Mouse (Mus musculus): ENCODE results near the gene Nat14. TPM values are rescaled to one million over a fixed set of nuclear protein-coding genes. Genes with fewer than 3 reads are reported as not detected.
"Not testable (repeated sequence)": the region's sequence is repeated elsewhere in the genome, so short reads cannot be mapped to it uniquely, and the experiment has no call there.

The Nat14 gene
- total RNA-seq (2021) = 10 to 100 TPM; 86.6 to 92.4 TPM
- long read RNA-seq, experiment 1, transcript Nat14-204 (3 exons, 1,415 nt) = minor isoform, 13 of 93 reads
- long read RNA-seq, experiment 1, transcript Nat14-201 (3 exons, 1,612 nt) = major isoform, 23 of 93 reads
- long read RNA-seq, experiment 1, partial matches to known transcripts = 28 of 93 reads
- long read RNA-seq, experiment 1, other reads (novel, unspliced or antisense) = 26 of 93 reads
- long read RNA-seq, experiment 2, transcript Nat14-201 (3 exons, 1,612 nt) = major isoform, 25 of 80 reads
- long read RNA-seq, experiment 2, transcript Nat14-204 (3 exons, 1,415 nt) = minor isoform, 6 of 80 reads
- long read RNA-seq, experiment 2, partial matches to known transcripts = 25 of 80 reads
- long read RNA-seq, experiment 2, other reads (novel, unspliced or antisense) = 19 of 80 reads

DNA sequence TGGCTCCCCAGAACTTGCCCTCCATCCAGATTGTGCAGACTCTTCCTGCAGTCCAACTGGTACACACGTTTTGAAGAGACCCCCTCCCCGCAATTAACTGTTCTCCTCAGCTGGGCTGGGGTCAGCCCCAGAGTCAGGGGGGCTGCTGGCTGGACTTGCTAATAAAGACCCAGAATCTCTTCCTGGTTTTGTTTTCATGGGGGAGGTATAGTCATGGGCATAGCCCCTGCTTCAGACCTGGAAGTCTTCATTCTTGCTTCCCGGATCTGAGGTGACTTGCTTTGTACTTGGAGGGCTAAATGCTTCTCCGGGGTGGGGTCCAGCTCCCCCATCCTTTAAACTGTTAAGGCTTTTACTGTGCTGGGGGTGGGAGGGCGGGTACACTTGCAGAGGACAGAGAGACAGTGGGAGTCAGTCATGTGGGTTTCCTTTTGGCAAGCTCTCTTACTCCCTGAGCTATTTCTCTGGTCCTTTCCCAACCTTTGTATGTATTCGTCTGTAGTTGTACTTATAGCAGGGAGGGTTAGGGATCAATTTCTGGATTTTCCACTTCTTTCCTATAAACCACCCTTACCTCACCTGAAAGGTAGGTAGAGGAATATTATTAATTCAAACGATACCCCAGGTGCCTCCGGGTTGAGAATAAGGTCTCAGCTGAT is at the start of gene Nat14:
Gene Nat14, plus strand, starts transcription at position 205 of the 659 bp plus-strand sequence.
- intact Hi-C loops (cut with DNase I) = loop anchor here (5.0 kb wide), 1 partner anchor 80 kb away; the partner anchor contains the start of gene Shisa7
- DNase-seq (ENCODE audit: low spot score in 2 of 2) = no peak

DNA sequence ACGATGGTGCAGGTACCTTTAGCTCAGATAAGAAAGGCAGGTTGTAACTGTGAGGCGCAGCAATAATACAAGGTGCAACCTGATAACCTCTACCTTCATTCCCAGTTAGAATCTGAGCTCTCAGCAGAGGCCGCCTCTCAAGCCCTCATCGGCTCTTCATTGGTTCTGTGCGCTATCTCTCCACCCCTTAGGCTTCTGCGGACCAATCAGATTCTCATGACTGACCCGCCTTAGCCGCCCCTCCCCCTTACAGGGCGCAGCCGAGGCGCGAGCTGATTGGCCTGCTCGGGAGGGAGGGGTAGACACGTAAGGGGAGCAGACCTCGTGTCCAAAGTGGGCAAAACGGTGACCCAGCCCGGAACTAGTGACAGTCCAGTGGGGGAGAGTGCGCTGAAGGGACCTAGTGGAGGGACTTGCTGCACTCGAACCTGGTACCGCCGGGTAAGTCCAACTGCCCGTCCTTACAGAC is 45.0 kb upstream of the Nat14 start, which contains the start of gene Isoc2a:
Gene Isoc2a, plus strand, starts transcription at position 401 of the 469 bp plus-strand sequence.
- DNase-seq (ENCODE audit: low spot score in 2 of 2) = peak; percentile 82 to 90
- intact Hi-C loops (cut with DNase I) = no loop called here

GRCm38 (mm10) chr7:4877226-4877625 is 44.6 kb upstream of the Nat14 start:
- no peak for DNase-seq (ENCODE audit: low spot score in 2 of 2)
- intact Hi-C loops (cut with DNase I) = no loop called here

DNA sequence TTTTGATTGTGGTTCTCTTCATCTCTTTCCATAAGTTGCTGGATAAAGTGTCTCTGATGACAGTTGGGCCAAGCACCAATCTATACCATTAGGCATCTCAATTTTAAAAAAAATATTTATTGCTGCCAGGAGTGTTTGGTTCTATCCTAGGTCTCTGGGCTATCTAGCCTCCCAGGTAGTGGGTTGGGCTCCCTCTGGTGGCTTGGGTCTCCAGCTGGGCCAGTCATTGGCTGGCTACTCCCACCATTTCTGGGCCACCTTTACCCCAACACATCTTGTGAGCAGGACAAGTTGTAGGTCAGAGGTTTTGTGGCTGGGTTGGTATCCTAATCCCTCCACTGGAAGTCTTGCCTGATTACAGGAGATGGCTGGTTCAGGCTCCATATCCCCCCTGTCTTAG is 43.6 kb upstream of the Nat14 start:
- intact Hi-C loops (cut with DNase I) = no loop called here
- DNase-seq (ENCODE audit: low spot score in 2 of 2) = no peak

DNA sequence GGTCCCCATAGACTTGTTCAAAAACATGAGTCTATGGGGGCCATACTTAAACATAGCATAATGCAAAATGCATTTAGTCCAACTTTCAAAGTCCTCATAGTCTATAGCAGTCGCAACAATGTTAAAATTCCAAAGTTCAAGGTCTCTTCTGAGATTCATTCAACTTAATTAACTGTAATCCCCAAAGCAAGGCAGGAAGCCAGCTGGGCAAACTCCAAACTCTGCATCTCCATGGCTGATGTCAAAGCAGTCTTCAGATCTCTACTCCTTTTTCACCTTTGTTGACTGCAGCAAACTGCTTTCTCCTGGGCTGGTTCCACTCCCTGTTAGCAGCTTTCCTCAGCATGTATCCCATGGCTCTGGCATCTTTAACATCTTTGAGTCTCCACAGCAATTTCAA is 42.8 kb upstream of the Nat14 start:
- DNase-seq (ENCODE audit: low spot score in 2 of 2); intact Hi-C loops (cut with DNase I): not testable (repeated sequence)

- no peak for DNase-seq (ENCODE audit: low spot score in 2 of 2)
- intact Hi-C loops (cut with DNase I) = no loop called here
Measured at GRCm38 (mm10) chr7:4886680-4887079, 35.1 kb upstream of the Nat14 start.

- no peak for DNase-seq (ENCODE audit: low spot score in 2 of 2)
- intact Hi-C loops (cut with DNase I) = no loop called here
Measured at GRCm38 (mm10) chr7:4895186-4895585, 26.6 kb upstream of the Nat14 start.

- DNase-seq (ENCODE audit: low spot score in 2 of 2) = no peak
- intact Hi-C loops (cut with DNase I) = no loop called here
Measured at GRCm38 (mm10) chr7:4898851-4899648, 22.8 kb upstream of the Nat14 start.

- no peak for DNase-seq (ENCODE audit: low spot score in 2 of 2)
- intact Hi-C loops (cut with DNase I) = no loop called here
Measured at GRCm38 (mm10) chr7:4899649-4900522, 21.9 kb upstream of the Nat14 start.

DNA sequence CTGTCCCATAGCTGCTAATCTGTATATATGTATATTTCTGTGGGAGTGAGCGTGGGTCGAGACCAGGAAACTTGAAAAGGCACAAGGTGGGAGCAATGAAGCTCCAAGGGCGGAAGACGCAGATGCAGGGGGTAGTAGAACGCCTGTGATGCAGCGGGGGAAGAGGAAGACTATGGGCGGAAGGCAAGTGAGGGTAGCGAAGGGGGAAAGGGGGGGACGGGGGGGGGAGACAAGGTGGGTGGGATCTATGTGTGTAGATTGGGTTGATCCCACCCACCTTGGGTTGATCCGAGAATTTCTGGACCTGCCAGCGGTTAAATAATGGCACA is 21.3 kb upstream of the Nat14 start:
- DNase-seq (ENCODE audit: low spot score in 2 of 2) = no peak
- intact Hi-C loops (cut with DNase I) = no loop called here

DNA sequence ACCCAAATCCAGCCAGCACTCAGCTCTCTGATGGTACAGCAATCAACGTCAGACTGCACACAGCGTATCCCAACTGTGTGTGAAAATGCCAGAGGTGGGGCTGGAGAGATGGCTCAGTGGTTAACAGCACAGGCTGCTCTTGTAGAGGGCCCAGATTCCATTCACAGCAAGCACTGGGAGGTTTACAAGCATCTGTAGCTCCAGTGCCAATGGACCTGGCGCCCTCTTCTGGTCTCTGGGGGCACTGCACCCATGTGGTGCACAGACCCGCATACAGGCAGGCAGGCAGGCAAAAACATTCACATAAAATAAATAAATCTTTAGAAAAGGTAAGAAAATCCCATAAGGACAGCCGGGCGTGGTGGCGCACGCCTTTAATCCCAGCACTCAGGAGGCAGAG is 20.7 kb upstream of the Nat14 start:
- intact Hi-C loops (cut with DNase I) = no loop called here
- no peak for DNase-seq (ENCODE audit: low spot score in 2 of 2)

- DNase-seq (ENCODE audit: low spot score in 2 of 2) = no peak
- intact Hi-C loops (cut with DNase I) = no loop called here
Measured at GRCm38 (mm10) chr7:4902404-4902803, 19.4 kb upstream of the Nat14 start.

DNA sequence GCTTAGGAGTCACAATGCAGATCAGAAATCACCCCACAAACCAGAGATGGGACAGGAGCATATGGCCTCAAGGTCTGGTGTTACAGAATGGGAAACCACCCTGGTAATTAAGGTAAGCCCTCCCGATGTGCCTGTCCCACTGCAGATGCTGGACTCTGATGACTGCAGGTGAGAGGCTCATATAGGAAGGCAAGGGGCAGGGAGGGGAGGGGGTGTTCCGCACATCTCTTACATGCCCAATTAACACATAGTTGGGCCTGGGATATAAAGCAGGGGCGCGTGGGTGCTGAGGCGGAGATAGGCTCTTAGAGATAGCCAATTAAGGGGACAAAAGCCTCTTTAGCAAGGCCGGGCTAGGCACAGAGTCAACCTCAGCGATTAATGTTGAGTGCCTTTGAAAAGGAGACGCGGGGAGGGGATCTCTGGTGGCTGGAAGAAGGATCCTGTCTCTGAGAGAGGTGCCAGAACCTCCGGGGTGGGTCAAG is 15.3 kb upstream of the Nat14 start, which contains the start of gene Gm36210:
Gene Gm36210, minus strand, starts transcription at position 51 of the 485 bp plus-strand sequence.
- DNase-seq (ENCODE audit: low spot score in 2 of 2) = no peak
- intact Hi-C loops (cut with DNase I) = no loop called here

GRCm38 (mm10) chr7:4911561-4911960 is 10.3 kb upstream of the Nat14 start:
- DNase-seq (ENCODE audit: low spot score in 2 of 2) = peak; percentile 71 to 76
- intact Hi-C loops (cut with DNase I) = no loop called here

DNA sequence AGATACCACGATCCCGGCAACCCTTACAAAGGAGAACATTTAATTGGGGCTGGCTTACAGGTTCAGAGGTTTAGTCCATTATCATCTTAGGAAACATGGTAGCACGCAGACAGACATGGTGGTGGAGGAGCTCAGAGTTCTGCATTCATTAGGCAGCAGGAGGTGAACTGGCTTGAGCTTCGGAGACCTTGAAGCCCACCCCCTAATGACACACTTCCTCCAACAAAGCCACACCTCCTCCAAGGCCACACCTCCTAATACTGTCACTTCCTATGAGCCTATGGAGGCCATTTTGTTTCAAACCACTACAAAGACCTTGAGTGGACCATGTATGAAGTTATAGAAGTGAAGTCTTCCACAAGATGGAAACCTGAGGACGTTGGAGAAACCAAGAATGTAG is 9.6 kb upstream of the Nat14 start:
- intact Hi-C loops (cut with DNase I) = no loop called here
- DNase-seq (ENCODE audit: low spot score in 2 of 2) = no peak

DNA sequence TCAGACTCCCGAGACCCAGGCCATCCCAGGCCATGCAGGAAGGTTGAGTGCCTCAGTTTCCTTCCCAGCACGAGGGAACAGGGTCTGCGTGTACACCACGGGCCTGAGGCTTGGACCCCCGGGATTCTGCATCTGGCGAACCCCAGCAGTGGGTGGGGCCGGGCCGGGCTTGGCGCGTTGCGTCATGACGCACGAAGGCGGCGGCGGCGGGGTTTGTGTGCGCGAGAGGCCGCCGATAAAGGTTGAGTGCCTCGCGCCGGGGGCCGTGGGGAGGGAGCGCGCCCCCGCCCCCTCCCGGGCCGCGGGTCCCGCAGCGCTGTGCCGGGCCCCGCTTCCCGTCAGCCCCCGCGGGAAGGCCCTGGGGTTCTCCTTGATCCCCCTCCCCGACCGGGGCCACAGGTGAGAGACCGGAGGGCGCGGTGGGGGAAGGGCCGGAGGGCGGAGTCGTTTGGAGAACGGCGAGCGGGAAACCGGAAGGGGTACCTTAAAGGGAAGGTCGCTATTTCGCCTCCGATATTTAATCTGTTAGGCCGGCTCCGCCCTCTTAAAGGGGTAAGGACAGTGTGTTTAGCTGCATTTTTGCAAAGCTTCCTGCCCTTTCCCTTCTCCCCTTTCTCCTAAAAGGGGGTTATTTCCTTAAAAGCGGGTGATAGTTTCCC is 6.7 kb upstream of the Nat14 start, which contains the start of gene Zfp628:
Gene Zfp628, plus strand, starts transcription at position 211 of the 659 bp plus-strand sequence.
- intact Hi-C loops (cut with DNase I) = no loop called here
- DNase-seq (ENCODE audit: low spot score in 2 of 2) = peak; percentile 94 to 95

- peak in 1 of 2 experiments; percentile 47 for DNase-seq (ENCODE audit: low spot score in 2 of 2)
- intact Hi-C loops (cut with DNase I) = no loop called here
Measured at GRCm38 (mm10) chr7:4915669-4916416, 6.0 kb upstream of the Nat14 start.

DNA sequence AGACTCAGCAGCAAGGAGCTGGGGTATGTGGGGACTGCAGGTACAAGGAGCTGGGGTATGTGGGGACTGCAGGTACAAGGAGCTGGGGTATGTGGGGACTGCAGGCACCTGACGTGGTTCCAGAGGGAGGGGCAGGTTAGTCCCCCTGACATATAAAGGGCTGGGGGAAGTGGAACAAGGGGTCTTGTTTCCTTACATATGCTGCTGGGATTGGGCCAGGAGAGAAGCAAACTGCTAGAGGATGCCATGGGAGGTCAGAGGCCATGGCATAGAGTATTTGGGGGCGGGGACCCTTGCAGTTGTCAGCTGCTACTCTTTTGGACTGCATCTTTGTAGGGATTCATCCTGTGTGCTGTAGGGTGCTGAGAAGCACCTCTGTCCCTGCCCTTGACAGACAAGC is 4.3 kb upstream of the Nat14 start:
- no peak for DNase-seq (ENCODE audit: low spot score in 2 of 2)
- intact Hi-C loops (cut with DNase I) = no loop called here

Measured in left cerebral cortex, postnatal 14 days (tissue).